Mouse (Mus musculus) limb, embryonic 13.5 days (tissue): ENCODE data around the gene Xpnpep1. TPM values are rescaled to one million over a fixed set of nuclear protein-coding genes. Genes with fewer than 3 reads are reported as not detected.

Source experiments
- ATAC-seq: fragments of 200-750 bp; cut with Nextera tagmentation; 2 replicates; pipeline ENCODE4 v1.8.0; 2017; ENCODE audit warnings: low read depth, moderate number of reproducible peaks, moderate TSS enrichment; ENCODE audit not compliant: low FRiP score
- H3K27ac ChIP-seq: fragments of 300-500 bp; sonication (generic); 2 replicates; pipeline ENCODE4 v1.5.1; 2015; ENCODE audit warnings: inconsistent platforms, mild to moderate bottlenecking, moderate library complexity
- H3K27me3 ChIP-seq: fragments of 300-500 bp; sonication (generic); 2 replicates; pipeline ENCODE4 v1.6.1; 2015; ENCODE audit warnings: mild to moderate bottlenecking, inconsistent platforms
- H3K36me3 ChIP-seq: fragments of 300-500 bp; sonication (generic); 2 replicates; pipeline ENCODE4 v1.6.1; 2015; ENCODE audit warnings: inconsistent platforms, mild to moderate bottlenecking, moderate library complexity
- H3K4me1 ChIP-seq: fragments of 300-500 bp; sonication (generic); 2 replicates; pipeline ENCODE4 v1.6.1; 2015; ENCODE audit warnings: inconsistent platforms
- H3K4me2 ChIP-seq: fragments of 300-500 bp; sonication (generic); replicated peaks from 2 replicates; pipeline ENCODE4 v1.6.1; 2015; ENCODE audit warnings: inconsistent platforms, mild to moderate bottlenecking, moderate library complexity
- H3K4me3 ChIP-seq: fragments of 300-500 bp; sonication (generic); 2 replicates; pipeline ENCODE4 v1.5.1; 2015; ENCODE audit warnings: moderate library complexity, mild to moderate bottlenecking, inconsistent platforms
- H3K9ac ChIP-seq: fragments of 300-500 bp; sonication (generic); 2 replicates; pipeline ENCODE4 v1.6.1; 2015; ENCODE audit warnings: mild to moderate bottlenecking, inconsistent platforms
- H3K9me3 ChIP-seq: fragments of 300-500 bp; sonication (generic); 2 replicates; pipeline ENCODE4 v1.6.1; 2016; ENCODE audit warnings: inconsistent platforms
- WGBS: fragments of 180-500 bp; shearing (Covaris S2); methylation state at CpG from one replicate; pipeline ENCODE4 v1.1.7; 2015; 5-methylcytosine and 5-hydroxymethylcytosine counted together
- polyA plus RNA-seq: library from polyadenylated mRNA; unstranded; fragments of >200 nt; fragmentation: Nextera tagmentation; extraction: Ambion mirVana; gene quantifications from 2 replicates; pipeline ENCODE4 v1.2.1, GENCODE M21; 2015

The Xpnpep1 gene
- polyA plus RNA-seq, 1 experiment from 2014 or later: 163 TPM

DNA sequence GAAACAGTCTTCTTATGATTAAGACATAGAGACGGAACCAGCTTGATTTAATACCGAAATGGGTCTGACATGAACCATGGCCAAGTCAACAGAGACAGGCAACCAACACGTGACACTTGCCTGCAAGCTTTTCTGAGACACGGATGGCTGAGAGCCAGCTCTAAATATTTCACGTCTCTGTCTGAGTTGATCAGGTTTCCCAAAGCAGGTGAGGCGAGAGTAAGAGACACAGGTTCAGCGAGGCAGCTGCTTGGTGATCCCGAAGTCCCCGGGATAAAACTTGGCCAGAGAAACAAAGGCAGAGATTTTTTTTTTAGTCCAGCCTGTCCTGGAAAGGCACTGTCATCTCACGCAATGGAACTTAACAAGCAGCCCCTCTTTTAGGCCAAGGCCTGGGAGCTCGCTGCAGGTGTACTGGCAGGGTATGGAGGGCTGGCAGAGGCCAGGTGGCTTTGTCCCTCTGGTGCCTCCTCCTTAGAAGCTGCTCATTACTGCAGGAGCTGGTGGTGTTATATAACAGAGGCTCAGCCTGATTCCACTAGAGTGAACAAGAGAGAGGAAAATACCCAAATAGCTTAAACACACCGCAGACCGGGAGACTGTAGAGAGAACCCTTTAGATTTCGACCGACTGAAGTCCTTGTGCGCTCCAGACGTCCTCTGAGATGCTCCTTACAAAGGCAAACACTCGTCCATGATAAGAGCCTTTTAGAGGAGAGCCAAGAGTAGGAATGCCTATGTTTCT lies 36.4 kb upstream of the Xpnpep1 start:
- WGBS: 51% methylated on average over 18 of the region's 18 CpGs
- H3K27ac ChIP-seq: peak overlapping the region; percentile 78

DNA sequence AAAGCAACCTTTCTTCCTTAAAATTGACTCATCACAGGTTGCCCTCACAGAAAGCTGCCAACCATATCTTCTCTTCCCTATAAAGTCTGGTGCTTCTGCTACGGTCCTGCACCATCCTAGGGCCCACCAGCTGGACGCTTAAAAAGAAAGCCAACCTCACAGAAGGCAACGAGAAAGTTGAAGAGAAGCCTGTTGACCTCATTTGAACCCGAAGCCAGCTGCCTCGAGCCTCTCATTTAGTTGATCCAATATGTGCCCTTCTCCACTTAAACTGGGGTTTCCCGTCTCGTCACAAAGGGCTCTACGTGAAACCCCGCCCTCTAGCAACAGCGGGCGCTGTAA lies 35.9 kb upstream of the Xpnpep1 start:
- no peak for ATAC-seq
- Histone ChIP-seq H3K9ac (no peak overlapping the region), H3K36me3 (no peaks in the 10 kb centered on the region), H3K4me1 (peaks cover 81% of the 10 kb centered on the region), H3K27ac (peak overlapping the region; percentile 78), H3K4me2 (peak overlapping the region; percentile 9; the same call in 1 of the 2 replicates), H3K4me3 (no peak overlapping the region), H3K9me3 (0 out of 2 replicates have a peak, but pooled peaks cover 3% of the 10 kb centered on the region), H3K27me3 (no peaks in the 10 kb centered on the region)
- WGBS: 67% methylated on average over 11 of the region's 11 CpGs

More for the DNA sequence above, 36.4 kb upstream of the Xpnpep1 start:
- 0 out of 2 replicates have a peak, but pooled peaks have one; percentile 17 for ATAC-seq
- H3K4me1 ChIP-seq: peaks cover 81% of the 10 kb centered on the region
- H3K4me3 ChIP-seq: no peak overlapping the region
- no peaks in the 10 kb centered on the region for H3K27me3 ChIP-seq
- H3K9me3 ChIP-seq: 0 out of 2 replicates have a peak, but pooled peaks cover 3% of the 10 kb centered on the region
- peak overlapping the region; percentile 9; the same call in 1 of the 2 replicates for H3K4me2 ChIP-seq
- H3K36me3 ChIP-seq: no peaks in the 10 kb centered on the region
- H3K9ac ChIP-seq: no peak overlapping the region

DNA sequence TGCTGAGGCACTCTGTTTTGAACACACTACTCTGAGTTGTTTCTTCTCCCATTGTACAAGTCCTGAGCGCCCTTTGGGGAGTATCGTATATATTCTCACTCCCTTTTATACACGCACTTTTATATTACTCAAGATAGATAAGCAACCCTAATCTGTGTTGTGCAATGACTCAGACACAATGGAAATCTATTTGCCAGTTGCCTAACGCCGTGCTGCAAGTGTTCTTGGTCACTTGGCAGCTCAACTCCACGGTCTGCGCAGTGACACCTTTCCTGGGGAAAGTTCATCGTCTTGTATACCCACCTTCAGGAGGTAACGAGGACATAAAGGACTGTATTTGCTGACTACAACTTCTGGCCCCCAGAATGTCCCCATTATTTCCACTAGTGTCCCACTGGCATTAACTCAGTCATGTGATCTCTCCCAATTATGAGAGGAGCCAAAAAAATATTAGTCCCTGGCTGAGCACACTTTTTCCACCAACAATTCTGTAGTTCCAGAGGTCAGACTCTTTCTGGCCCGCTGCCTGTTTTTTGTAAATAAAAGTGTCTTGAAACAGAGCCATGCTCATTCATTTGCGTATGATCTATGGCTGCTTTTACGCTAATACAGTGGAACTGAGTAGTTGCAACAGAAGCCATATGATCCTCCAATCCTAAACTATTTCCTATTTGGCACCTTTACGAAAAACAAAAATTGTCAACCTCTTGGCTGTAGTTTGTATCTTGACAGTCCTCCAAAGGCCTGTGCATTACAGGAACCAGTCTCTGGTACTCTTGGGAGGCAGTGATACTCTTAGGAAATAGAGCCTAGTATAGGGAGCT lies 35.1 kb upstream of the Xpnpep1 start:
- Histone ChIP-seq H3K4me3 (no peak overlapping the region), H3K27ac (peak overlapping the region; percentile 78), H3K9ac (no peak overlapping the region), H3K27me3 (no peaks in the 10 kb centered on the region), H3K4me2 (no peak overlapping the region), H3K4me1 (peaks cover 77% of the 10 kb centered on the region), H3K9me3 (0 out of 2 replicates have a peak, but pooled peaks cover 3% of the 10 kb centered on the region), H3K36me3 (no peaks in the 10 kb centered on the region)
- ATAC-seq: peak; percentile 25; the same call in 1 of the 2 replicates
- WGBS: 73% methylated on average over 13 of the region's 13 CpGs

DNA sequence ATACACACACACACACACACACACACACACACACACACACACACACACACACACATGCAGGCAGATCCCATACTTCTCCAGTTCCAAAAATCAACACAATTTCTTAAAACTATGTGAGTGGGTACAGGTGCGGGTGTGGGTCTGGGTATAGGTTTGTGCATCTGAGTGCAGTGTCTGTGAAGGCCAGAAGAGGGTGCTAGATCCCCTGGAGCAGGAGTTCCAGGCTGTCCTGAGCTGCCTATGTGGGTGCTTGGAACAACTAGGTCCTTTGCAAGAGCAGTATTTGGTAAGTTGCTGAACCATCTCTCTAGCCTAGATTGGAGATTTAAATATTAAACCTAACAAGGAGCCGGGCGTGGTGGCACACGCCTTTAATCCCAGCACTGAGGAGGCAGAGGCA lies 33.5 kb upstream of the Xpnpep1 start:
- no peak for ATAC-seq
- no peaks in the 10 kb centered on the region for H3K36me3 ChIP-seq
- peaks cover 63% of the 10 kb centered on the region for H3K4me1 ChIP-seq
- H3K9ac ChIP-seq: no peak overlapping the region
- no peaks in the 10 kb centered on the region for H3K27me3 ChIP-seq
- no peak overlapping the region for H3K27ac ChIP-seq
- 0 out of 2 replicates have a peak, but pooled peaks cover 3% of the 10 kb centered on the region for H3K9me3 ChIP-seq
- no peak overlapping the region for H3K4me3 ChIP-seq
- no peak overlapping the region for H3K4me2 ChIP-seq
- WGBS: 97% methylated on average over 4 of the region's 4 CpGs

DNA sequence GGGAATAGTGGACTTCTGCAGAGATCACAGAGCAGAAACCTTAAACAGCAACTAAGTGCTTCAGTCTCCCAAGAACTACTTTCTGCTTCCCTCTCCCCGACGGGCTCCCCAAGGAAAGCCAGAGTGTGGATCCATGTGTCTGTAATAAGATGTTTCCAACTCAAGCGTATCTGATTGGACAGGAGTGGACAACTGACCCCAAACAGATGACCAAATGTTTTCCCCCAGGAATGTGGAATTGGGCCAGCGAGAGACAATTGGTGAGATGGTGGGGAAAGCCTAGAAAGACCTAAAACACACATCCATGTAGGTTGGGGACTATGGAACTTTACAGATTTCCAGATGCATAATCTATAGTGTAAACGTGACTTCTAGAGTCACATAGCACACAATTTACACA lies 32.4 kb upstream of the Xpnpep1 start:
- Histone ChIP-seq H3K4me2 (no peak overlapping the region), H3K27me3 (no peaks in the 10 kb centered on the region), H3K4me1 (peaks cover 57% of the 10 kb centered on the region), H3K36me3 (no peaks in the 10 kb centered on the region), H3K9me3 (0 out of 2 replicates have a peak, but pooled peaks cover 3% of the 10 kb centered on the region), H3K27ac (peak overlapping the region; percentile 39; the same call in 1 of the 2 replicates), H3K9ac (no peak overlapping the region), H3K4me3 (no peak overlapping the region)
- ATAC-seq: no peak
- WGBS: 81% methylated on average over 5 of the region's 5 CpGs

DNA sequence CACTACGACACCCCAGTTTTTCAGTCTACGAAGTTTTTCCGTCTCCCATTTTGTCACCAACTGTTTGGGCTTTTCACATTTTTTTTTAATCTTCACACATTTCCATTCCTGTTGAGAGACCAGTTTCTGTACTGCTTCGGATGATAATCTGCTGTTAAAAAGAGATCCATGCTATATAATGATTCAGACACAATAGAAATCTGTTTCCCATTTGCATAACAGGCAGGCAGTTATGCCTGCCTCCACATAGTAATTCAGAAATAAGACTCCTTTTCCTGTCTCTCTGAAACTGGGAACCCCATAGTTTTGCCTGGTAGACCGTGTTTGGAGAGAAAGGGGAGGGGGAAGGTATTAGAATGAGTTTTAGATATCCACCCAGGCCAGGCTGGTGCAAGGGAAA lies 31.6 kb upstream of the Xpnpep1 start:
- Histone ChIP-seq H3K27me3 (no peaks in the 10 kb centered on the region), H3K9me3 (0 out of 2 replicates have a peak, but pooled peaks cover 3% of the 10 kb centered on the region), H3K4me1 (peaks cover 55% of the 10 kb centered on the region), H3K9ac (no peak overlapping the region), H3K36me3 (no peaks in the 10 kb centered on the region), H3K4me3 (no peak overlapping the region), H3K27ac (peak overlapping the region; percentile 39; the same call in 1 of the 2 replicates), H3K4me2 (no peak overlapping the region)
- 29% methylated on average over 5 of the region's 5 CpGs for WGBS
- ATAC-seq: no peak

DNA sequence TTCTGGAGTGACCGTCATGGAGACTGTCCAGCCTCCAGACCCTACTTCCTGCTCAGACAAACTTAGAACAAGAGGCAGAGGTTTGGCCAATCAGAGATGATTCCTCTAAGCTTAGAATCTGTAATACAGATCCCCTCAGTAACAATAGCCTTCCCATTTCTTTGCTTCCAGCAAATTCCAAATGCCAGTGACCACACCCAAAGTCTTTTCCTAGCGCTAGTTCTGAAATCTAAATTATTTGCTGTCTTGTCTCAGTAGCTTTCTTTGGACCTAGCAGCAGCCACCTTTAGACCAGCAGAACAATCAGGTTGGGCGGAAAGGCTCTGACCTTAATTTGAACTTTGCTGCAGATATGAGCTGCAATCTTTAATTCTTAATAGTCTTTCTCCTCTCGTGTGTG lies 30.9 kb upstream of the Xpnpep1 start:
- no peak overlapping the region for H3K9ac ChIP-seq
- H3K36me3 ChIP-seq: no peaks in the 10 kb centered on the region
- 0 out of 2 replicates have a peak overlapping the region, but pooled peaks have one; percentile 10 for H3K27ac ChIP-seq
- 62% methylated on average over 4 of the region's 4 CpGs for WGBS
- no peak overlapping the region for H3K4me2 ChIP-seq
- H3K4me1 ChIP-seq: peaks cover 54% of the 10 kb centered on the region
- H3K4me3 ChIP-seq: no peak overlapping the region
- H3K27me3 ChIP-seq: no peaks in the 10 kb centered on the region
- H3K9me3 ChIP-seq: 0 out of 2 replicates have a peak, but pooled peaks cover 3% of the 10 kb centered on the region
- no peak for ATAC-seq

DNA sequence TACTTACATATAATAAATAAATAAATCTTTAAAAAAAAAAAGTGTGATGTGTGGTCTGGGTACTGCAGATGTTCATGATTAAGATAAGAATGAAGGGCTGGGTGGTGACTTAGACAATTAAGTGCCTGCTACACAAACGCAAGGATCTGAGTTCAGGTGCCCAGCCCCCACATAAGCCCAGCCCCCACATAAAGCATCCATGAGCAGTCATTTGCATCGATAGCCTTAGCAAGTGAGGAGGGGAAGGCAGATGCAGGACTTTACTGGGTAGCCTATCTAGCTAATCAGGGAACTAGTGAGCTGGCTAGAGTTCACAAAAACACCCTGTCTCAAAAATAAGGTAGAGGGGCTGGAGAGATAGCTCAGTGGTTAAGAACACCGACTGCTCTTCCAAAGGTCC lies 29.4 kb upstream of the Xpnpep1 start:
- no peak overlapping the region for H3K9ac ChIP-seq
- no peak overlapping the region for H3K27ac ChIP-seq
- ATAC-seq: no peak
- 59% methylated on average over 3 of the region's 3 CpGs for WGBS
- H3K4me3 ChIP-seq: no peak overlapping the region
- H3K27me3 ChIP-seq: no peaks in the 10 kb centered on the region
- no peaks in the 10 kb centered on the region for H3K36me3 ChIP-seq
- H3K9me3 ChIP-seq: 0 out of 2 replicates have a peak, but pooled peaks cover 3% of the 10 kb centered on the region
- H3K4me2 ChIP-seq: no peak overlapping the region
- peaks cover 54% of the 10 kb centered on the region for H3K4me1 ChIP-seq

DNA sequence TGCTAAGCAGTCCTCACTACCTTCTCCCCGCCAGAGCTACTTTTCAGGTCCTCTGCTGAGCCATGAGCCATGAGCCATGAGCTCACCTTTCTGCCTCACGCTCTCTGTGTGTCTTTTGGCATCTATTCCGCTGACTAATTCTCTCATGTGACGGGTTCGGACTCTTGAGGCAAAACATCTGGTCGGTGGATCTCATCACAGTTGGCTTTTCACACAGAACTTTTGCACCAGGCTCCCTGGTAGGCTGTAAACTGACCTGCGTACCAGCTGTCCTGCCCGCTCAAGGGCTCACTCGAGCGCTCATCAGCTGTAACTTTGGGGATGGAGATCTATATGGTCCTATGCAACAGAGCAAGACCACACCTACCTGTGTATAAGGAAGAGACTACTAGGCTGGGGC lies 26.9 kb upstream of the Xpnpep1 start:
- 15% methylated on average over 10 of the region's 10 CpGs for WGBS
- H3K27me3 ChIP-seq: no peaks in the 10 kb centered on the region
- H3K36me3 ChIP-seq: no peaks in the 10 kb centered on the region
- peaks cover 47% of the 10 kb centered on the region for H3K4me1 ChIP-seq
- H3K4me2 ChIP-seq: peak overlapping the region; percentile 34
- no peak overlapping the region for H3K9ac ChIP-seq
- H3K4me3 ChIP-seq: no peak overlapping the region
- peak; percentile 64 for ATAC-seq
- no peak overlapping the region for H3K27ac ChIP-seq
- no peaks in the 10 kb centered on the region for H3K9me3 ChIP-seq

DNA sequence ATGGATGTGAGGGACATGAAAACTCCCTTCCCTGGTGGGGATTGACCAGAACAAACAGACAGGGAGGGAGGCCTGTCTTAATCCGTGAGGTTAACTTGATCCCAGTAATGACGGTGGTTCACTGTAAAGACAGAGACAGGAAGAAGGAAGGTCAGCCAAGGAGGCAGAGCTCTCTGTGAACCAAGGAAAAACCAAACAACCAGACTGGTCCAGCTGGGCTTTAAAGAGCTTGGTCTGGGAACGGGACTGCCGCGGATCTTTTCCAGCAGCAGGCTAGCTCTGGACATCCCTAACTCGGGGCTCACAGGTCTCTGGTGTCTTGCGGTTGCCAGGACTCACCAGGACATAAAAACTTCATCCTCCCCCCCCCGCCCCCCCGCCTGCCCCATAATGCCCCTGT lies 26.5 kb upstream of the Xpnpep1 start:
- peak; percentile 48; the same call in 1 of the 2 replicates for ATAC-seq
- H3K27me3 ChIP-seq: no peaks in the 10 kb centered on the region
- H3K4me3 ChIP-seq: no peak overlapping the region
- no peaks in the 10 kb centered on the region for H3K9me3 ChIP-seq
- H3K27ac ChIP-seq: peak overlapping the region; percentile 48
- no peaks in the 10 kb centered on the region for H3K36me3 ChIP-seq
- WGBS: 21% methylated on average over 9 of the region's 9 CpGs
- peaks cover 43% of the 10 kb centered on the region for H3K4me1 ChIP-seq
- peak overlapping the region; percentile 34 for H3K4me2 ChIP-seq
- H3K9ac ChIP-seq: no peak overlapping the region

DNA sequence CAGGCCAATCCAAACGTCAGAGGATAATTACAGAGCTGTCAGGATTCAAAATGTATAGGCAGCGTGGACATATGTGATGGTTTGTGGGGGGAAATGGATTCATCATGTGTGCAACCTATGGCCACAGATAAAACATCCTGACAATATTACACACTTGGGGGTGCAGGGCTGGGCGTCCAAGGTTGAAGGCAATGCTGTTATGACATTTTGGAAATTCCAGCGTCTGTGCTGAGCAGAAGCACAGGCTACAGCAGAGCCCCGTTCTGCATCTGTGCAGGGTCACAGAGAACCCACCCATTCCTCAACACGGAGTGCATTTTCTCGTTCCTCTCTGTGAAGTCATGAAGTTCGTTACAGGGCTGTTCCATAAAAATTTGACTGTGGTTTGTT lies 25.0 kb upstream of the Xpnpep1 start:
- Histone ChIP-seq H3K27ac (no peak overlapping the region), H3K27me3 (no peaks in the 10 kb centered on the region), H3K36me3 (no peaks in the 10 kb centered on the region), H3K4me2 (no peak overlapping the region), H3K9me3 (no peaks in the 10 kb centered on the region), H3K9ac (no peak overlapping the region), H3K4me3 (no peak overlapping the region), H3K4me1 (peaks cover 32% of the 10 kb centered on the region)
- peak; percentile 38; the same call in 1 of the 2 replicates for ATAC-seq
- WGBS: 20% methylated on average over 8 of the region's 8 CpGs
